Mouse (Mus musculus) megakaryocyte, embryonic 14.5 days (primary cell): ENCODE measurements around the gene Shank2.

Experiments used
- FLI1 ChIP-seq: IDR thresholded peaks from 2 replicates; pipeline ENCODE4 v1.6.1; 2012; ENCODE audit warnings: low read length, inconsistent platforms, mixed read lengths
- GATA1 ChIP-seq: IDR thresholded peaks from 3 replicates; pipeline ENCODE4 v1.6.1; 2012; ENCODE audit warnings: mixed read lengths, low read length, inconsistent platforms, borderline replicate concordance

DNA sequence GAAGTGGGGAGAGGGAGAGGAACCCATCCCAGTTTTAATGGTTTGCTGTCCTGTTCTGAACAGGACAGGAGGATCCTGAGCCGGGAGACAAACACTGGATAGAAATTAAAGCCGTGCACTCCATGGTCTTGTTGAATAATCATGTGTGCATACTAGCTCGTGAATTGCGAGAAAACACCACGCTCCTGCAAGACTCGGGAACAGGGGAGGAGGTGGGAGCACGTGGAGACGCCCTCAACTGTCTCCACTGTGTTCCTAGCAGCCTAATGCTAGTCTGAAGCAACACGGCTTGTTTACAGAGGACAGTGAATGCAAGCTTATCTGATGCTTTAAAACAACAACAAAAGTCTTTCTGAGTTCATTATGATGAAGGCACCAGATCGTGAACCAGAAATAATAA, 379.9 kb downstream of the Shank2 start:
- TF ChIP-seq GATA1 (no peak), FLI1 (no peak)
